Mouse (Mus musculus) T-helper 2 cell (primary cell): ENCODE measurements at regions not wholly inside any gene's neighbourhood (a gene's known extent, or its start where the extent isn't known, plus 50 kb on each side); places are given as distances from the start of the nearest gene placed in this dataset.

Experiments
- in situ Hi-C: fragments of 300-600 bp; cut with MboI, MseI; formaldehyde crosslinking; loops from one replicate; pipeline ENCODE4 v1.15.1; 2025; ENCODE audit warnings: high pct_unique_total_duplicates

- in situ Hi-C loops, result loop anchor here (10.0 kb wide), 1 partner anchor 1635 kb away; no protein-coding TSS in a partner anchor
These were observed 138.4 kb downstream of the Irs2 start for GRCm38 (mm10) chr8:10869866-10870265.

DNA sequence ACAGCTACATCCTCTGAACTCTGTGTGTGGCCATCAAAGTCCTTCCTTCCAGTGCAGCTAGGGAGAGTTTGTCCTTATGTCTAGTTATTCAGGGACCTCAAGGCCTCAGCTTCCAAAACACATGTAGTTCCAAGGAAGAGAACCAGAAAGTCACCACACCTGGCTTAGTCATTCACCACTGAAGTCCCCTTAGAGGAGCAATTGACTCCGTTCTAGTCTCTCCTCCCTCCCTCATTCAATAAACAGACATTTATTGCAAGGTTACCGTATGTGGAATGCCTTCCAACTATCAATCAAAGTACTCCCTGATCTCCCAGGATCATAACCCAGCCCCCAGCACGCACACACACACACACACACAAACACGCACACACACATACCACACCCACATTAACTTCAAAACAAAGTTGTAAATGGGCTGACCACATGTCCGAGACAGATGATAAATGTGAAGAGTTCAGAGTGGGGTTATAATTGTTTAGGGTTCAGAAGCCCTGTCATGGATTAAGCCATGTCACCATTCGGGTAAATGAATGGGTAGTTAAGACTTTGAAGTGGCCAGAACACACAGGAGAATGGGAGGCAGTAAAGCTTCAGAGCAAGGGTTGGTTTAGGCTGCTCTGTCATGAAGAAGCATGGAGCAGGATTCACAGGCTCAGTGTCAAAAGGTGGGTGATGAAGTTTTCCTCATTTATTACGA lies 141.4 kb downstream of the Irs2 start:
- in situ Hi-C loops, result no loop called here

GRCm38 (mm10) chr8:10865941-10866513 lies 142.2 kb downstream of the Irs2 start:
- in situ Hi-C loops, result no loop called here

DNA sequence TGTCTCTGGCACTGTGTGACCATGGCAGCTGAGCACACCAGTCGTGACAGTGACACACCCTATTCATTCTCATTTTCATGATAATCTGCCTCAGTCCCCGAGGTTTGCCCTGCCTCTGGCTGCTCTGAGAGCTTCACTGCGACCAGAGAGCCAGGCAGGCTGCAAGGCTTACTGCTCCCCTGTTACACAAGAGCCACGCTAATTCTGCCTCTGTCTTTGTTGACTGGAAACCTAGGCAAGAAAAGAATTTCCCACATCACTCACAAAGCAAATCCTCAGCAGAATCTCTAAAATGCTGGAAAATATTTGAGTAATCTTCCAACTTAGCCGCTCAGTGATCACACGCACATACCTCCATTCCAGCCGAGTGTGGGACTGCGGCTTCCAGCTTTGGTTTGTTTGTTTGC lies 142.8 kb downstream of the Irs2 start:
- in situ Hi-C loops, result no loop called here

DNA sequence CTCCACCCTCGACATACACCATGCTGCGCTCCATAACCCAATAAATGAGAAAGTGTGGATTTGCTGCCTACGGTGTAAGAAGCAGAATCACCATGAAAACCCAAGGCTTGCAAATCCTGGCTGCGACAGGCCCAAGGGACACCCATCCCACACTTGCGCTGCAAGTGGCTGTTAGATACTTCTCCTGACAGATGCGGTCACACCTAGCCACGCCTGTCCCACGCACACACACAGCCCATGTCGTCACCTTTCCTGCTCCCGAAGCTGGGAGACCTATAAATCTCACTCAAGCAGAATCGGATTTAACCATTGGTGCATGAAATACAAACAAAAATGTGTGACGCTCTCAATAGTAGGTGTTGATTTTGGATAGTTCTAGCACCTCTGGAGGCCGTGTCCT lies 145.8 kb downstream of the Irs2 start:
- in situ Hi-C loops, result no loop called here

- in situ Hi-C loops, result no loop called here
These were observed 147.4 kb downstream of the Irs2 start for GRCm38 (mm10) chr8:10860810-10861209.

DNA sequence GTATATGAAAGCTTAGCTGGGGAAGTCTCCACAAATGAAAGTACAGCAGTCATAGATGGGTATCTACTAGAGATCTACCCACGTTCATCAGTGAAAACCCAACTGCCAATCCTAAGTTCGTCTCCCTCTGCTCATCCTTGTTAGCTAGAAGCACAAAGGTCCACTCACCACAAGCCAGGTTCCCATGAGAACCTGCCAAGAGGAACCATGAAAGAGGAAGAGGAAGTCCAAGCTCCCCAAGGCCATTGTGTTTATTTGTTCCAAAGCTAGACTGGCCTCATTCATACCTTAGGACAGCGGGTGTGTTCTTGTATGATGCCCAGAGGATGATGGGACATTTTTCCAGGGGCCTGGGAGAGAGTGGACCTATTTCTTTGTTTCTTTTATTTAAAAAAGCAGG lies 150.4 kb downstream of the Irs2 start:
- in situ Hi-C loops, result no loop called here

DNA sequence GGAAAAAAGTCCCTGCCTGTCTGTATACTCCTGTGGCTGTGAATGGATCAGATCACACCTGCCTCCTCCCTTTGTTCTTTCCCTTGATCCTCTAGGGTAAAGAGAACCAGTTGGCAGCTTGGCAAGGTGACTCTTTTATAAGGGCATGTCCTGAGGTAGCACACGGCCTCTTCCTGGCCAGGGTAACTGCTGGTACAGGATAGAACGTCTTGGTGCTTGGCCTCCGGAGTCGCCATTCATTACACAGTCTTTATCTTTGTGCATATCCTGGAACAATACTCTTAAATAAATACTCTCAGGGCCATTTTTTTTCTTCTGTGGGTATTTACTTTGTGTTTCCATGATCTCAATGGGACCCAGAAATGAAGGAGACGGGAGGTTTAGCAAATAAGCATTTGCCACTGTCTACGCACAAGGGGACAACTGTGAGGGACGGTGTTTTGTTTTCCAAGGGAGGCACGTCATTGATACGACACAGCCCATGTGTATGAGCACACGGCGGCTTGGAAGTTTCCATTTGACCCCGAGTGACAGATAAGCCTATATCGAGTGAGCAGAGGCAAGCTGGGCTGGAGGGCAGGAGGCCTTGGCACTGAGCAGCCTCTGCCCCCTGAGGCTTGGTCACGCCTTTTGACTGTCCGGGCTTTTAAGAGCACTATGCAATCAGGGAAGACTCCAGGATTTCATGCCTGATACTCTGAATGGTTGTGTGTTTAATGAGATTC lies 151.1 kb downstream of the Irs2 start:
- in situ Hi-C loops, result no loop called here

- in situ Hi-C loops, result no loop called here
These were observed 152.6 kb downstream of the Irs2 start for GRCm38 (mm10) chr8:10855696-10856095.

- in situ Hi-C loops, result no loop called here
These were observed 153.1 kb downstream of the Irs2 start for GRCm38 (mm10) chr8:10855131-10855530.

GRCm38 (mm10) chr8:10854600-10854999 lies 153.7 kb downstream of the Irs2 start:
- in situ Hi-C loops, result no loop called here

DNA sequence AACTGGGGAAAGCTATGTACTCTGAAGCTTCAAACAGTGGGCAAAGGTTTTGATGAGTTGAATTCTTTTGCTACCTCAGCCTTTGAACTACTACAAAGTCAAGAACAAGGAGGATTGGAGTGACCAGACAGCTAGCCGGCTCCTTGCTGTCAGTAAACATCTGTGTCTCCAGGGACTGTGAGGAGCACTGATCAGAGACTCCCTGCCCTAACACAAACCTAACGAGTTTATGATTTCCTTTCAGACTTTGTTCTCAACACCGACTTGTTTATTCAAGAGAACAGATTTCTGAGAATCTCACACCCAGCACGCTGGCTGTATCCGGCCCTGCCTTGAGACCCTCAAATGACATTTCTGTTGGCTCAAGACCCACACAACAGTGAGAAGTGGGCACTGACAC lies 154.4 kb downstream of the Irs2 start:
- in situ Hi-C loops, result no loop called here

DNA sequence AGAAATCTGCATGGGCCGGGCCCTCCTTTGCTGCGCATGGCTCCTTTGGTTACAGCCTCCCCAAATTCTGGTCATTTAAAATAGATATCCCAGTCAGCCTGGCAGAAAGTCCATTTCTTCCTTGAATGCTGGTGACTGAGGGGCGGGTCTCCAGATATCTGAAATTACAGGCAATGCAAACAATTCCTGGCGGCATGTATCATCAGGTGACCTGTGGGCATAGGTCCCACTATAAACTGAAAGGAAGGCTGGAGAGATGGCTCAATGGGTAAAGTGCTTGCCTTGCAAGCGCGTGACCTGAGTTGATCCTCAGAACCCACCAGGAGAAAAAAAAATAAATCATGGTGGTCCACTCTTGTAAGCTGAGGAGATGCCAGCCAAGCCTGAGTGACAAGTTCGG lies 158.3 kb downstream of the Irs2 start:
- in situ Hi-C loops, result no loop called here

DNA sequence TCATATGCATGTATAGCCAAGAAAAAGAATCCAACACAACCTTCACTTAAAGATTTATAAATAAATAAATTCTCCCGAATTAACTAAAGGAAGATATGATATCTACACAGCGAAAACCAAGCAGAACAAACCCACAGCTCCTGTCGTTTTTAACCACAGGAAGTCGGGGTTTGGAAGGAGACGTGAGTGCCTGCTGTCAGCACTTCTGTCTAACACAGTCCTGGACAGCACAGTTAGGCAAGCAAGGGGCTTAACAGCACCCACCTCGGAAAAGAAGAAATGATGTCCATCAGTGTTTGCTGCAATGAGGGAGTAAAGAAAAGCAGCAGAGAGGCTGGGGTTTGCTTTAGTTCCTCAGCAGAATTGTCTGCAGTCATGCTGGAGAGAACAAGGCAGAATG lies 162.7 kb downstream of the Irs2 start:
- in situ Hi-C loops, result no loop called here

- in situ Hi-C loops, result no loop called here
These were observed 167.3 kb downstream of the Irs2 start for GRCm38 (mm10) chr8:10840853-10841531.

DNA sequence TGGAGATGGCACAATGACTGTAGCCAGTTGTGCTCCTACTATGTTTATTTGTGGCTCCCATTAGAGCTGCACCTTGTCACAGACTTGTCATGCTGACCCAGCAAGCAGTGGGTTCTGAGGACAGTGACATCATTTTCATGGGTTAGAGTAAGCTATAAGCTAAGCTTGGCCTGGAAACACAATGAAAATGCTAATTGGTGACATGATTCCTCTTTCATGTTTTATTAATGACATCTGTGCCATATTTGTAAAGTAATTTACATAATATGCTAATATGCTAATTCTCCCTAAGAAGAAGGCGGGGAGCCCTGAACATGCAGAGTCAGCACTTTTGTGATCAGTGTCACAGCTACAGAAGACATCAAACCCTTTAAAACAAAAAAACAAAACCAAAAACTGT lies 168.2 kb downstream of the Irs2 start:
- in situ Hi-C loops, result no loop called here

- in situ Hi-C loops, result no loop called here
These were observed 173.2 kb downstream of the Irs2 start for GRCm38 (mm10) chr8:10835054-10835453.

DNA sequence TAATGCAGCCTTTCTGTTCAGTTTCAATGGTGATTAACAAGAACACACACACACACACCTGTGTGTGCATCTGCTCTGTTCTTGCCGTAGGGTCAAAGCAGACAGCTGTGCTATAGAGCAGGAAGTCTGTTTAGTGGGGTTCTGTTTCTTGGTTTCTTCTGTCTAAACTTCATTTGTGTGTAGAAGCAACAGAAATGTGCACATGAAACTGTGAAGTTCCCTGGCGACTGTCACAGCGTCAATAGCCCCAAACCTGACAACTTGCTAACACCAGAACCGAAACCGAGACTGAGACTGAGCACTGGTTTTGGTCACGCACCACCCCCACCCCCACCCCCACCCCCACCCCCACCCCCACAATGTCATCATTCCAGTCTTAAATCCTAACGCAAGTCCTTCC lies 176.4 kb downstream of the Irs2 start:
- in situ Hi-C loops, result no loop called here

DNA sequence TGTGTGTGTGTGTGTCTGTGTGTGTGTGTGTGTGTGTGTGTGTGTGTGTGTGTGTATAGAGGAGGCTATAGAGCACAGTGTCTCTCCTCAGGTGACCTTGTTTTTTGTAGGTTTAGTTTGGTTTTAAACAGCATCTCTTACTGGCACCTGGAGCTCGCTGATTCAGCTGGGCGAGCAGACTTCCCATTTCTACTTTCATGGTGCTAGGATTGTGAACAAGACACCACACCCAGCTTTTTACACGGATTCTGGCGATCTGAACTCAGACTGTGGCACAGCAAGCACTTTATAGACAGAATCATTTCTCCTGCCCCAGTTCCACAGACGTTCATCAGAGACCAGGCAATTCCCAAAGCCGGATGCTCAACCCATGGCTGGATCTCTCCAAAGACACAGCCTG lies 177.0 kb downstream of the Irs2 start:
- in situ Hi-C loops, result no loop called here

DNA sequence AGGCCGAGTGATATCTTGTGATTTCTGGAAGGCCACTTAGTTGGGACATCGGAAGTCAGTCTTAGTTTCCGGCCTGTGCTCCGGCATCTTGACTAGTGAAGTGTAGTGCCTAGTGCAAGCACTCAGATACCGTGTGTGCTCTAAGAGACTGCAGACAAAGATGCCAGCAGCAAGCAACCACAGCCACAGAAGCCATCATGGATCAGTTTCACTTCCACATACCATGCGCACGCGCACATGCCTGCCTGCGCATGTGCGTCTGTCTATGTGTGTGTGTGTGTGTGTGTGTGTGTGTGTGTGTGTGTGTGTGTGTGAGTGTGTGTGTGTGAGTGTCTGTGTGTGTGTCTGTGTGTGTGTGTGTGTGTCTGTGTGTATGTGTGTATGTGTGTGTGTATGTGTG lies 177.4 kb downstream of the Irs2 start:
- in situ Hi-C loops, result no loop called here

GRCm38 (mm10) chr8:10828580-10828979 lies 179.7 kb downstream of the Irs2 start:
- in situ Hi-C loops, result no loop called here

DNA sequence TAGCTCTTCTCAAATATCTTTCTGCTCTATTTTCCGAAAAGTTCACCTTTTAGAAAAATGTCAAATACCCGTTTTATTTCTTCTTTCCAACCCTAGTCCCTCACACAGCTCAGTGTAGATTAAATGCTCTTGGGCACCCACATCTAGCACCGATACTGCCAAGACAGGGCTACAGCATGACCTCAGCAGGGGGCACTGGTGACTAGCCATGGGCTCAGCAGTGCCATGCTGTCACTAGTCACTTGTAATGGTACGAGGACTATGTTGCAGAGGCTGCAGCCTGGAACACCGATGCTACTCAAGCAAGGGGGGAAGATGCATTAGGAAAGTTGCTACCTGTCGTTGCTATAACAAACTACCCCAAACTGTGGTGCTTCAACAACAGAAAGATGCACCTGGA lies 180.7 kb downstream of the Irs2 start:
- in situ Hi-C loops, result no loop called here
